Mouse (Mus musculus) E14TG2a.4 (cell line): ENCODE measurements around the gene B830017H08Rik.

Experiments used
- CTCF ChIP-seq: conservative IDR thresholded peaks from 2 replicates; pipeline ENCODE4 v1.5.1; 2014; ENCODE audit warnings: low read length
- NANOG ChIP-seq: IDR thresholded peaks from 2 replicates; pipeline ENCODE4 v1.6.1; 2014; ENCODE audit warnings: borderline replicate concordance, low read length, mixed read lengths

GRCm38 (mm10) chr16:17879571-17879970, 46.6 kb downstream of the B830017H08Rik start:
- TF ChIP-seq CTCF: no peak
- no peak for TF ChIP-seq NANOG
